Mouse (Mus musculus) neural tube, embryonic 11.5 days (tissue): ENCODE data around the gene Sbno1. TPM values are rescaled to one million over a fixed set of nuclear protein-coding genes. Genes with fewer than 3 reads are reported as not detected.
"Not testable (repeated sequence)": the region's sequence is repeated elsewhere in the genome, so short reads cannot be mapped to it uniquely, and the experiment has no call there.

Experiments used
- ATAC-seq: fragments of 200-750 bp; cut with Nextera tagmentation; 2 replicates; pipeline ENCODE4 v1.8.0; 2017; ENCODE audit warnings: moderate number of reproducible peaks, mild to moderate bottlenecking, moderate TSS enrichment, moderate library complexity; ENCODE audit not compliant: insufficient read depth, low FRiP score, low TSS enrichment
- DNase-seq: peaks from one replicate; pipeline ENCODE4 v3.0.0-alpha.2; 2015; ENCODE audit warnings: low spot score
- H3K27ac ChIP-seq: fragments of 300-500 bp; sonication (generic); 2 replicates; pipeline ENCODE4 v1.5.1; 2014; ENCODE audit warnings: low read depth, mild to moderate bottlenecking, low read length
- H3K27me3 ChIP-seq: fragments of 300-500 bp; sonication (generic); 2 replicates; pipeline ENCODE4 v1.6.1; 2014; ENCODE audit warnings: mild to moderate bottlenecking, low read length, mixed read lengths; ENCODE audit not compliant: control insufficient read depth, insufficient read depth
- H3K36me3 ChIP-seq: fragments of 300-500 bp; sonication (generic); 2 replicates; pipeline ENCODE4 v1.6.1; 2014; ENCODE audit warnings: mild to moderate bottlenecking, low read length, moderate library complexity, mixed read lengths; ENCODE audit not compliant: control insufficient read depth, insufficient read depth
- H3K4me1 ChIP-seq: fragments of 300-500 bp; sonication (generic); 2 replicates; pipeline ENCODE4 v1.6.1; 2014; ENCODE audit warnings: low read length, mixed read lengths; ENCODE audit not compliant: control insufficient read depth, insufficient read depth
- H3K4me2 ChIP-seq: fragments of 300-500 bp; sonication (generic); 2 replicates; pipeline ENCODE4 v1.6.1; 2014; ENCODE audit warnings: low read depth, mild to moderate bottlenecking, moderate library complexity
- H3K4me3 ChIP-seq: fragments of 300-500 bp; sonication (generic); 2 replicates; pipeline ENCODE4 v1.5.1; 2014; ENCODE audit warnings: low read depth, low read length
- H3K9ac ChIP-seq: fragments of 300-500 bp; sonication (generic); 2 replicates; pipeline ENCODE4 v1.6.1; 2014; ENCODE audit warnings: mild to moderate bottlenecking, low read length
- H3K9me3 ChIP-seq: fragments of 300-500 bp; sonication (generic); 2 replicates; pipeline ENCODE4 v1.6.1; 2016; ENCODE audit warnings: low read length; ENCODE audit not compliant: control insufficient read depth
- WGBS: fragments of 180-500 bp; shearing (Covaris S2); extraction: QIAGEN DNeasy Blood & Tissue Kit; methylation state at CpG from one replicate; pipeline ENCODE4 v1.1.7; 2014; 5-methylcytosine and 5-hydroxymethylcytosine counted together
- polyA plus RNA-seq: library from polyadenylated mRNA; unstranded; fragments of >200 nt; fragmentation: Nextera tagmentation; extraction: Ambion mirVana; gene quantifications from 2 replicates; pipeline ENCODE4 v1.2.1, GENCODE M21; 2014

The Sbno1 gene
- polyA plus RNA-seq, 1 experiment from 2014 or later = 88.2 TPM

GRCm38 (mm10) chr5:124341753-124342339, 84.0 kb downstream of the Sbno1 start:
- not testable (repeated sequence) for H3K9ac ChIP-seq, H3K9me3 ChIP-seq, DNase-seq, H3K4me1 ChIP-seq, H3K36me3 ChIP-seq, H3K4me3 ChIP-seq, H3K27ac ChIP-seq, H3K4me2 ChIP-seq, H3K27me3 ChIP-seq
- ATAC-seq = peak; percentile 39; the same call in 1 of the 2 replicates
- 70% methylated on average over 6 of the region's 6 CpGs for WGBS

DNA sequence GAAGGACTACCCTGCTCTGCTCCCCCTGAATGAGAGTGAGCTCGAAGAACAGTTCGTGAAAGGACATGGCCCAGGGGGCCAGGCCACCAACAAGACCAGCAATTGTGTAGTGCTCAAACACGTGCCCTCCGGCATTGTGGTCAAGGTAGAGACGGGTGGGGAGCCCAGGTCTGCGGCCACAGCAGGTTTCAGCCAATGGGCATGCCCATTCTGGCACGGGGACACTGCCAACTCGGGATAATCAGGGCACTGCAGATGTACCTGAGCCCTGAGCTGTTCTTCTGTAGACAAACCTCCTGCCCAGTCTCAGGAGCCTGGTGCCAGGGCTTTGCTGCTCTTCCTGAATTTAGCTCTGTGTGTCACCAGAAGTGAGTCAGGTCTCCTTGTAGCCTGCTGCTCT, 87.0 kb downstream of the Sbno1 start:
- DNase-seq (no peak), ATAC-seq (no peak)
- H3K36me3 ChIP-seq = no peaks in the 10 kb centered on the region
- H3K27ac ChIP-seq = no peak overlapping the region
- 88% methylated on average over 8 of the region's 8 CpGs for WGBS
- no peaks in the 10 kb centered on the region for H3K9me3 ChIP-seq
- no peaks in the 10 kb centered on the region for H3K27me3 ChIP-seq
- no peak overlapping the region for H3K4me2 ChIP-seq
- H3K4me3 ChIP-seq = no peak overlapping the region
- H3K4me1 ChIP-seq = peaks cover 5% of the 10 kb centered on the region; the same call in 1 of the 2 replicates
- no peak overlapping the region for H3K9ac ChIP-seq

- Histone ChIP-seq H3K4me3 (no peak overlapping the region), H3K27ac (peak overlapping the region; percentile 47; the same call in 1 of the 2 replicates), H3K9me3 (no peaks in the 10 kb centered on the region), H3K9ac (no peak overlapping the region), H3K4me1 (peaks cover 5% of the 10 kb centered on the region; the same call in 1 of the 2 replicates), H3K27me3 (no peaks in the 10 kb centered on the region), H3K36me3 (no peaks in the 10 kb centered on the region), H3K4me2 (no peak overlapping the region)
- 19% methylated on average over 9 of the region's 9 CpGs for WGBS
- ATAC-seq (no peak), DNase-seq (no peak)
Observed at GRCm38 (mm10) chr5:124337909-124338308, 87.9 kb downstream of the Sbno1 start.

DNA sequence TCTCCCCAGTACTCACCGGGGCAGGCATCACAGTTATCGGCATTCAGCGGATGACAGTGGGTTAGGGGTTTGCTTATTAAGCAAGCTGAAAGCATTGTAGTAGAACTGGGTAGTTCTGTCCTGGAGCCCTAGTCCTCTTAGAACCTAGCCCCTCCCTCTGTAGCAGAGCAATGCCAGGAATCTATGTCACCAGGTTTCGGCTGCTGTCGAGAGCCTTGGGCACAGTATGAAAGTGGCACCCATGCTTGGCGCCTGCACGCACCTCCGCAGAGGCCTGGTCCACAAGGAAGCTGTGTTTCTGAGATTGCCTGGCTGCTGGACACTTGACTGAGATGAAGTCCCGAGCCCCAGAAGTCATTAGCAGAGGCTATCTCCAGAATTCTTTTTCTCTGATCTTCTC, 88.7 kb downstream of the Sbno1 start:
- WGBS = 85% methylated on average over 9 of the region's 9 CpGs
- Histone ChIP-seq H3K4me1 (peaks cover 5% of the 10 kb centered on the region; the same call in 1 of the 2 replicates), H3K27ac (peak overlapping the region; percentile 47; the same call in 1 of the 2 replicates), H3K36me3 (no peaks in the 10 kb centered on the region), H3K9me3 (no peaks in the 10 kb centered on the region), H3K9ac (no peak overlapping the region), H3K4me3 (no peak overlapping the region), H3K4me2 (no peak overlapping the region), H3K27me3 (no peaks in the 10 kb centered on the region)
- DNase-seq = no peak
- ATAC-seq = no peak

DNA sequence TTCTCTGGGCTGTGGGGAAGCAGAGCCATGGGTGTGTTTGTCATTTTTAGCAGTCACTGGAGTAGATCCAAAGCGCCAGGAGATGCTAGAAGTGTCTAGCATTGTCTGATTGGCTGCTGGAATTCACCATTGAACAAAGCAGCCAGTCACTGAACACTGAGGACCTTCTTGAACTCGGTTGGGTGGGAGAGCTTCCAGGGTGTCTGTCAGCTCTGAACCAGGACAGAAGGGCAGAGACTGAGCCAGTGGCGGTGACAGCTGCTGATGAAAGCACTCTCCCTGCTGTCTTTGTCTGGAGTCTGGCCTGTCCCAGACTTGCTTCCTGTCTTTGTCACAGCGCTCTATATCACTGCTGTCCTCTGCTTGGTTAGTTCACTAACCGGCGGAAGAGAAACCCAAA, 91.4 kb downstream of the Sbno1 start:
- Histone ChIP-seq H3K4me3 (no peak overlapping the region), H3K9ac (peak overlapping the region; percentile 32; the same call in 1 of the 2 replicates), H3K27me3 (no peaks in the 10 kb centered on the region), H3K27ac (peak overlapping the region; percentile 88), H3K4me1 (peaks cover 5% of the 10 kb centered on the region; the same call in 1 of the 2 replicates), H3K4me2 (no peak overlapping the region), H3K36me3 (no peaks in the 10 kb centered on the region), H3K9me3 (no peaks in the 10 kb centered on the region)
- peak; percentile 64 for DNase-seq
- WGBS = 27% methylated on average over 6 of the region's 6 CpGs
- peak; percentile 87 for ATAC-seq

DNA sequence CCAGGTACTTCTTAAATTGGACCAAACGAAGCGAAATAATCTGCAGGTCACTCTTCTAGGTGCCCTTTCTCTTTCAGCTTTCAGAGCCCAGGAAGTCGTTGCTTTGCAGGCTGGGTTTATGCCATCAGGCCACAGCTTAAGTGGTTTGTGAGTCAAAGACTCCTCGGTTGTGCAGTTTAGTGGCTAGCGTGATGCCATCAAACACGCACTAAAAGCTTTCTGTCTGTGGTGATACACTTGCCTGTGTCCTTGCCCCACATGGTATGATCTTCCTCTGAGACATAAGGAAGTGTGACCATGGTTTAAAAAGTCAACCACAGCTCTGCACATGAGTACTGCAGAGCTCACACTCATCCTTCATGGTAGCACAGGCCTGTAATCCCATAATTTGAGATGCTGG, 95.7 kb downstream of the Sbno1 start:
- DNase-seq (no peak), ATAC-seq (no peak)
- H3K4me1 ChIP-seq = peaks cover 11% of the 10 kb centered on the region
- no peak overlapping the region for H3K27ac ChIP-seq
- 93% methylated on average over 6 of the region's 6 CpGs for WGBS
- H3K27me3 ChIP-seq = no peaks in the 10 kb centered on the region
- H3K9ac ChIP-seq = no peak overlapping the region
- H3K9me3 ChIP-seq = no peaks in the 10 kb centered on the region
- H3K4me2 ChIP-seq = no peak overlapping the region
- H3K4me3 ChIP-seq = no peak overlapping the region
- no peaks in the 10 kb centered on the region for H3K36me3 ChIP-seq

- Histone ChIP-seq H3K27ac (peak within 1 kb of the TSS; percentile 92), H3K36me3 (peaks cover 2% of the 10 kb centered on the region; the same call in 1 of the 2 replicates), H3K9me3 (no peaks in the 10 kb centered on the region), H3K4me2 (peak within 1 kb of the TSS; percentile 84), H3K4me1 (peaks cover 11% of the 10 kb centered on the region), H3K4me3 (peak within 1 kb of the TSS; percentile 58), H3K9ac (peak within 1 kb of the TSS; percentile 82), H3K27me3 (no peaks in the 10 kb centered on the region)
- ATAC-seq (peak; percentile 99), DNase-seq (peak; percentile 100)
- under 1% methylated on average over 72 of the region's 72 CpGs for WGBS
Observed at GRCm38 (mm10) chr5:124327510-124328364, 98.1 kb downstream of the Sbno1 start, which contains the start of the genes Mphosph9 and 2810006K23Rik. Gene Mphosph9 (minus strand): TSS chr5:124327972. Gene 2810006K23Rik (plus strand): TSS chr5:124328089.

DNA sequence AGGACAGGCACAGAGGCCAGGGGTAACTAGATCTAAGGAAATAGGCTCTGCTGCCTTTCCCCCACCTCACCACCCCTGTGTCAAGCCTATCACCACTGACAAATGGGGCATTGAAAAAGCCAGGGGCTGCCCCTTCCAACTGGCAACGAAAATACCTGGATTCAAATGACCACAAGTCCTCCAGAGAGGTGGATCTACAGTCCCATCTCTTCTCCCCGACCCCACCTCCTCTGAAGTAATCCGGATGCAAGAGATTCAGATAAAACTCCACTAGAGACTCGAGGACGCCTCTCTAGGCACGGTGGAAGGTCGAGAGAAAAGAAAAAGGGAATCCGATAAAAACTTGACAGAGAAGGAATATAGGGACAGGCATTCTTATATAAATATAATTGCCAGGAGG, 99.0 kb downstream of the Sbno1 start:
- Histone ChIP-seq H3K9me3 (no peaks in the 10 kb centered on the region), H3K27ac (peak overlapping the region; percentile 92; the same call in 1 of the 2 replicates), H3K27me3 (no peaks in the 10 kb centered on the region), H3K4me2 (peak overlapping the region; percentile 84), H3K4me3 (peak overlapping the region; percentile 58), H3K4me1 (peaks cover 11% of the 10 kb centered on the region), H3K36me3 (peaks cover 2% of the 10 kb centered on the region; the same call in 1 of the 2 replicates), H3K9ac (peak overlapping the region; percentile 82)
- 5% methylated on average over 8 of the region's 8 CpGs for WGBS
- no peak for DNase-seq
- ATAC-seq = no peak
